Mouse (Mus musculus): ENCODE data around the gene Bod1l.

DNA sequence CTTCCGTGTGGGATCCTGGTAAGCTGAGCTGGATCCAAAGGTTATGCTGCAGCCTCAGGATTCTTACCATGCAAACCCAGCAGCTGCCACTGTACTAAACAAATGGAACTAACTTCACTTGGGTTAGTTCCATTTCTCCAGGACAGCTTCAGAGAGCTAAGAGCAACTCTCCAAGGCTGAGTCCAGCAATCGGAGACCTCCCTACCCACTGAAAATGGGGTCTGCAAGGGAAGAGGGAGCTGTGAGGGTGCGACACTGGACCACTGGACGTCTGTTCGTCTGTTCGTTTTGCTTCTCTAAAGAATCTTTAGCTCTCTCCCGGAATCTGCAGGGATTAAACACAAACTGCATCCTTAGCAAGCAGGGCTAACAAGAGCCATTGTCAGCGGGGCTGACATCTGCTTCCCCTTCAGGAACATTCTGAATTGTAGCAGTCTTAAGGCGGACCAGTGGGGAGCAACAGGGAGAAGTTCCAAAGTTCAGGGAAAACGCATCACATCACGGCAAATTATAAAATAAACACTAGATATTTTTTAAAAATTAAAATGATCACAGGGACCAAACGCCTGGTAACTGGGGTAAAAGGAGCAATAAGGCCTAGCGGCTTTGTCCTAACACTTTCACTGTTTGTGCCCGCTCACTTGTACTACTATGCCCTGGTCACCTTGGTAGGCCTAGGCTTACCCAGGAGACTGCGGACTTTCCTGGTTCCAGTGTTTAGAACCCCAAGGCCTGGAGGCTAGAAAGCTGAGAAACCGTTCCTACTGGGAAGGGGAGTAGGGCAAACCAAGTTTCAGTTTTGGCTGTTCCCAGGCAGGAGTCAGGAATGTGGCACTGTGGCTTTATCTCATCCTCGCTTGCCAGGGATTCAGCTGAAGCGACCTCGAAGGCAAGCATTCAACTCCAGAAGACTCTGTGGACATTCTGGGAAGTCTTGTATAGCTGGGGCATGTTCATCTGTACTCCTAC lies 85.2 kb downstream of the Bod1l start:
- TF ChIP-seq CTCF (conservative IDR thresholded peaks at IDR 0.05; ENCODE audit: insufficient read depth, insufficient read length, low read depth, low read length), result no peak
- no peak for TF ChIP-seq POLR2A (IDR thresholded peaks at IDR 0.05; ENCODE audit: low read depth, low read length)
